1 mouse cellular context compared by ENCODE assay signal in genomic region chr15:100676521-100676920, GRCm38 (mm10).
TF ChIP-seq lines count a peak whose summit lies in the region.

No protein-coding gene starts in this region.

TF ChIP-seq in CH12.LX, 34 proteins besides CTCF, POLR2A, EP300 and RAD21:
- peak; percentile 55 for TF ChIP-seq SMC3 (IDR thresholded peaks at IDR 0.05; ENCODE audit: low read depth, low read length)
- TF ChIP-seq MAX (IDR thresholded peaks at IDR 0.05; ENCODE audit: low read length) = no peak
- peak; percentile 62 for TF ChIP-seq ZNF384 (IDR thresholded peaks at IDR 0.05; ENCODE audit: low read depth, low read length)
